Mouse (Mus musculus): ENCODE measurements around the gene Kif5c.
A peak's percentile ranks its signal among the peaks of the same experiment; 100 is the strongest.

The Kif5c gene

DNA sequence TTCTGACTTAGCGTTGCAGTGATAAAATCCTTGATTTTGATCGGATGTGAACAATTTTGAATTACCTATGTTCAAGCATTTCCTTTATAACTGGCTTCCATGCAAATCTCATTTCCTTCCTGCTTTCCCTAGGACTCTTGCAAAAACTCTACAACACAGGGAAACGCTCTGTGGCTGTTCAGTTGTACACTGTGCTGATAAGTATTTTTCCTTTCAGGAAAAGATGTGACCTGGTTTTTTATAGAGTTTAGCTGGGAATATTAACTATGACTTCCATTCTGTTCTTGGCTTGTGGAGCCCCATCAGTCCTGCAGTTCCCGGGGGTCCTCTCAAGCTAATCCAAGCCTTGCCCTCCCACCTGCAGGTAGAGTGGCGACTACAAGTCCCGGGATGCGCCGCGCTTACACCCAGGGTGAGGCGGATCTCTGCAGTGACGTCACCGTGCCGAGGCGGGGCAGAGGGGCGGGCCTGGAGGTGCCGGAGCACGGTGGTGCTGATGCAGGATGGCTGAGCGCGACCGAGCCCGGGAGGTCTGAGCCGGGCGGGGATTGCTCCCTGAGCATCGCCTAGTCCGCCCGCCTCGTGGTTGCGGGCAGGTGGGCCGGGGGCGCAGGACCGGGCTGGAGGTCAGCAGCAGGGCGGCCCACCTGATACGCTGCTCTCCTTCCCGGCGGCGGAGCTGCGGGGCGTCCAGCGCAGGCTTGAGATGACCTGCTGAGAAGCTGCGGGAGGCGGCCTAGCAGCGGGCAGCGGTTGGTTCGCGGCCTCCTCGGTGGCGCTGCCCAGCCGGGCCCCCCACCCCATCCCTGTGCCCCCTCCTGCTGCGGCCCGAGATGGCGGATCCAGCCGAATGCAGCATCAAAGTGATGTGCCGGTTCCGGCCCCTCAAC is at the start of gene Kif5c:
Kif5c (plus strand) TSS at position 470 of the 890 bp plus-strand sequence.
- peak; percentile 48 for DNase-seq (ENCODE audit: low spot score)

DNA sequence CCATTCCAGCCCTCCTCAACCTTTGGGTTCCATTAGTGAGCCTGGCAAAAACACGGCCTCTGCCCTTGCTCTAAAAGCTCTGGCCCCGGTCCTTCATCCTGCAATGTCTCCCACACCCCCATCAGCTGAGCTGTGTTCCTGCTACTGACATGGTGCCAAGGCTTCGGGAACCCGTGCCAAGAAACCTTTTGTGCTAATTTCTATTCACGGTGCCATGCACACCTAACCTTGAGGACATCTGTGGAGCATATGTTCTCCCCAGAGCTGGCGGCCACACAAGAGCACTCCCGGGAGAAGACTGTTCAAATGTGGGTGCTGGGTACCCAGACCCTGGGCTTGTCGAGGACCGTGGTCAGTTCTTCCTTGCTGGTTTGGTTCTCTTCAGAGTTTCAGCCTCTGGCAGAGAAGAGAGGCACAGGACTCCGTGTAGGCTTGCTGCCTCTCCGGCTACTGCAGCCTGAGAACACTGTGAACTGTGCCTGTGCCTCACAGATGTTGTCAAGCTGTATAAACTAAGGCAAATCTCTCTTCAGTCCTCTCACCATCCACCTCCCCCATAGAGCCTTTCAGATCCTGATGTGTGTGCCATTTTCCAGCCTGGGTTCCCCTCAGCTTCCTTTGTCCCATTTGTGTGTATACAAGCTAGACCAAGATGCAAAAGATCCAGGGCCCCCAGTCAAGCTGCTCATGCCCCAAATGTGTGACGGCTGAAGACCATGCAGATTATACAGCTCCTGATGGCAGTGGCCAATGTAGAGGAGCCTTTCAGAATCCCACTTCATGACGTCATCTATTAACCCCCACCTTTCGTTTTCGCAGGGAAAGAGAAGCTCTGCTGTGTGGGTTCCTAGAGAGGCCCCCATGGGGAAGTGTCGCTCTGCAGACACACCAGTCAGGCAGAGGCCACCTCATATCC is 49.0 kb upstream of the Kif5c start:
- no peak for DNase-seq (ENCODE audit: low spot score)

DNA sequence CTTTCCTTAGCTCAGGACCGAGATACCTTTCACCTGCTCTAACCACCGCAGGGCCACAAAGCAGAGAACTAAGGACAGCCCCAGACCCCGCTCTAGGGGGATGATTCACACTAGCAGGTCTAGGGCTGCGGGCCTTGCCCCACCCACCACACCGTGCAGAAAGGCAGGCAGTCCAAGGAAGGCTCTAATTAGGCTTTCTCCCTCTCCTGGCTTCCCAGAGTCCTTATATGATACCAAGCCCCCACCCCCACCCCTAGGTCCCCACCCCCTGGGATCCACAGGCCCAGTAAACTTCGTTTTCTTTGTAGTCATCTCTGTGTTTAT is 48.4 kb upstream of the Kif5c start:
- no peak for DNase-seq (ENCODE audit: low spot score)

DNA sequence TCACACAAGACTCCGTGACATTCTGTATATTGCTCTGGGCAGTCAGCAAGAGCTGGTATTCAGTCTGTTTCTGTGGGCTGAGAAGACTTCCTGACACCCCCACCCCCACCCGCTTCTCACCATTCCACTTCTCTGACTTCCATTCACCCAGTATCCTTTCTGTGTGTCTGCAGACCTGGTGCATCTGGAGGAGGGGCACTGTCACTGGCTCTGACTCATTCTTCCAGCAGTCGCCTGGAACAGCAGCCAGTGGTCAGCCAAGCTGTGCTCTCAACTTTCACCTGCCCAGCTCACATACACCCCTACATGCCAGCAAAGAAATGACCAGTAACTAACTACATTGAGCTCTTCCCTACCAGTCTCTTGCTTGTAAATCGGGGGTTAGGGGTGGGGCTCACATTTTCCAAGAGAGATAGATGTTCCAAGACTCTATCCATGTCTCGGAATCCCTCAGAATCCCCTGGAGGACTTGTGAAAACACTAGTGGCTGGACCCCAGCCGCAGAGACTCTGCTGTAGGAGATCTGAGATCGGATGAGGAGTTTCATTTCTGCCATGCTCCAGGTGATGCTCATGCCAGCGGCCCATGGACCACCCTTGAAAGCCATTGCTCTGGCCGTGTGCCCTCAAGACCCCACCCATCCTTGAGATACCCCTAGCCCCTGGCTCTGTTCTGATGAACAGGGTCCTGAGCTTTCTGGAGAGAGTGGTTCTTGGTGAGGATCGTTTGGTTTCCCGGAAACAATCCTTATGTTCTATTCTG is 47.8 kb upstream of the Kif5c start:
- DNase-seq (ENCODE audit: low spot score) = no peak

DNA sequence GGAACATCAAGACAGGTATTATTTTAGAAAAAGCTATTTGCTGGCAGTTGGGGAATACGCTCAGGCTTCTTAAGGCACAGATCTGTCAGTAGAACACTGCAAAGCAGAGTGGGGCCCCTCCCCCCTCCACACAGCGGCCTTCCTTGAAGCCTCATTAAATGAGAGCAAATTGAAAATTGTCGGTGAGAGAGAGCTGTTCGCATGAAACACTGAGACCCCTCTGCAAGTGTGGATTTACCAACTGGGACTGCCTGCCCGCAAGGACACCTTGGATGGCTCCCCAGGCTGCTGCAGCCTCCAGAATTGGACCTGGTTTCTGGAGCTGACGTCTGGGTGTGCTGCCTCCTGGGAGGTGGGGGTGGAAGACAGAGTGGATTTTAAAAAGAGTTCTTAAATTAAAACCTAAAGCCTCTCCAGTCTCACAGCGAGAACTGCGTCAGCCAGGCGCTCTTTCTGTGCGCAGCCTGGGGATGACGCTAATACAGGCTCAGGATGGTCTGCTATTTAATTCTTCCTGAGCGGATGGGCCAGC is 46.9 kb upstream of the Kif5c start:
- DNase-seq (ENCODE audit: low spot score) = no peak

DNA sequence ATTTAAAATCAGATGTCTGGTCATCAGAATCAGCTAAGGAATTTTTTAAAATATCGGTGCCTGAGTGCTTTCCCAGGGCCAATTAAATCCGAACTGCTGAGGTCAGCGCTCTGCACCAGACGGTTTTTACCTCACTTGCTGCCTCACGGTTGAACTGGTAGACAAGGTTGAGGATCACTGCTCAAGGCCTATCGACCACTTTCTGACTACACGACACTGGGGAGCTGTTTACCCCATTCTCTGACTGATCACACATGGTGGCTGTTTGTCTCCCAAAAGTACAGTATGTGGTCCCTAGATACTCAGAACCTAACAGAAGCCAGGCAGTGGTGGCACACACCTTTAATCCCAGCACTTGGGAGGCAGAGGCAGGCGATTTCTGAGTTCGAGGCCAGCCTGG is 46.4 kb upstream of the Kif5c start:
- no peak for DNase-seq (ENCODE audit: low spot score)

DNA sequence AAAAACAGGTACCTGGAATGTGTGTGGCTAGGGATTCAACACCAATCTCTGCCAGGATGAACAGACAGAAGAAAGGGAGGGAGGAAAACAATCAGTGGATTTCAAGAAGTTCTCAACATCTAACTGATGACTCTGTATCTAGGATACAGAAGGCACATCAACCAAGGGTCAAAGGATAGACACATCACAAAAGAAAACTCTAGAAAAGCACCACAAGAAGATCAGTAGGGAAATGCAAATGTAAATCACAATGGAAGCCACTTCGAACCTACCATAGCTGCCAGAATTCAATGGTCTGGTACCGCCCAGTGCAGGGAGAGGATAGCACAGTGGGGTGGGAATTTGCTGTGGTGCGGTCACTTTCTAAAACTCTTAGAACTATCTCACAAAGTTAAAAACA is 45.8 kb upstream of the Kif5c start:
- DNase-seq (ENCODE audit: low spot score) = no peak

DNA sequence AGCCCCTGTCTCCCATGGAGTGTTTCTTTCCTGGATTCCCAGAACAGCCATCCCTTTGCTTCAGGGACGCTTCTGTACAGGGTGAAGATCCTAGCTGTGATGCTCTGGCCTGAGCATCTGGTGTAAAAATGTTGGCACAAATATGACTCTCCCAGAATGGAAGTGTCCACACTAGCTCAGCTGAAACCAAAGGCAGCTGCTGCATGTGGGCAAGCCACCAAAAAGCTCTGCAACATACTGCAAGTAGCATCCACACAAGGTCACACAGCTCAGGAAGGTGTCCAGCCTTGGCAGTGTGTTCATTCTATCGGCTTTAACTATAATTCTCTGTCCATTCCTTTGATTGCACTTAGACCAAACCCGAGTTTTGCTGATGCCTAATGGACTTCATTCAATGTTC is 38.5 kb upstream of the Kif5c start:
- DNase-seq (ENCODE audit: low spot score) = no peak

DNA sequence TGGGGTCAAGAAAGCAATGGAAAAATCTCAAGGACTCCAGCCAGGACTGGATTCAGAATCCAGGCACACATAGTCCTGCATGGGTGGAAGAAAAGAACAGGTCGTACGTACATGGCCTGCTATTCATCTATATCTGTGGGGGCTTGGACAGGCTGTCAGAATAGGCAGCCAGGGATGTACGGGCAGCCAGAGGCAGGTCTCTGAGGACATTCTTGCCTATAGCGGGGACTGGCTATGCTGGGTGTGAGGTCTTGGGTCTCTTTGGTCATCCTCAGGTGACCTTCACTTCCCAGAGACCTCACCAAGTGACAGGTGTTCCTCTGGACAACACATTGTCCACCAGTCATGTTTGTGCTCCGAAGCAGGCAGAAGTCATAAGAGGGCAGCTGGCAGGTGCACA is 36.6 kb upstream of the Kif5c start:
- no peak for DNase-seq (ENCODE audit: low spot score)

DNA sequence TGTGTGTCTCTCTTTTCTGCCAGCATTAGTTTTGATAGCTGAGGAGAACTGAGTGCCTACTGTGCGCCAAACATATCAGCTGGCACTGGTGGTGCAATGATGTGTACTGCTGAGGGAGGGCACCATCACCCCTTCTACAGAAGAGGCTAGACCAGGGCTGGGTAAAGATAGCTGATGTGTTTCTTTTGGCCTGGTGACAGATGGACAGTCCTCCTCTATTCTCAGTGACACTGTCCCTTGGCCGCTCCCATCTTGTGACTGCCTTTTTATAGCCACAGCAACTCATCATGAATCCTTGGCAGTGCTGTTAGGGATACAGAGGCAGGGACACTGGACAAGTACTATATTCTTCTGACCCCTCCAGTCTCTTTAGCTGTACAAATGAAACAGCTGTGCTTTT is 35.8 kb upstream of the Kif5c start:
- DNase-seq (ENCODE audit: low spot score) = no peak

DNA sequence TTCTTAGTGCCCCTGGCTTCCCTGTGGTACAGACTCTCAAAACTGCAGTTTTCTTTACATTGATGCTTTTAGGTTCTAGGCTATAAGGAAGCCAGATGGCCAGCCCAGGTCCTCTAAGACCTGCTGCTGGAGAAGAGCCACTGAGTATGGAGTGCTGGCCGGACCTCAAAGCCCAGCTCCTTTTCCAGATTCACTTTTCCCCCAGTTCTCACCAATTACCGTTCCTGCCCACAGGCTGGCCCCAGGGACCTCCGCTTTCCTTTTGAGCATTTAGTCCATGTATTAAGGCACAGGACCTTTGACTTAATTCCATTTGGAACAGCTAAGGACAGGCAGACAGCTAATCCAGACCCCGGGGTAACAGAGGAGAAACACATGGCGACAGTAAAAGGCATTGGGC is 28.6 kb upstream of the Kif5c start:
- DNase-seq (ENCODE audit: low spot score) = no peak

DNA sequence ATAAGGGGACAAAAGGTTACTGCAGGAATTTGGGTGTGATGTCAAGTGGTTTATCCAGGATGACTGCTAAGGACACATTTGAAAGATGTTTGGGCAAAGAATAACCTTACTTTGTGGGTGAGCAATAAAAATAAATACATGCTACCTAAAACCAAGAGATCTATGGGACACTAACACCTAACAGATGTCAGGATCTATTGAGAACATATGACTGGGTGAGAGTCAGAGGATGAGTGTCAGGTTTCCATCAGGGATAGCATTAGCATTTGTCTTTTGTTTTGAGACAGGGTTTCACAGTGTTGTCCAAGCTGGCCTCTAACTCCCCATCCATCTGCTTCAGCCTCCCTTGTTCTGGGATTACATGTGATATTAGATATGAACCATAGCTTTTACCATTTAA is 26.2 kb upstream of the Kif5c start:
- no peak for DNase-seq (ENCODE audit: low spot score)

DNA sequence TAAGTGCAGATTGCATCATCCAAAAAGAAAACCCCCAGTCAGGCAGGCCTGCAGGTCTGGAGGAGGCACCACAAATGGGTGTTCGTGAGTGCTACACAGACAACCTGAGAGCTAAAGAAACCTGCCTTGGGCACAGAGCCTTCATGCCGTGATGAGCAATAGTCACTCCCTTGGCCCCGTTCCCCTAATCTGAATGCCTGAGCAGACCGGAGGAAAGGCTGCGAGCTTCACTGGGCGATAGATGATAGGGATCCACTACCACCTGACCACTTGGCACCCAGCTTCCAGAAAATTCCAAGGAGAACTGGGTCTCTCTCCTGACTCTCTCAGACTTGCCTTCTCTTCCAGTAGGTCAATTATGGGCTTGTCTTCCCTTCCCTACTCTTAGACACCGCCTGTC is 24.2 kb upstream of the Kif5c start:
- no peak for DNase-seq (ENCODE audit: low spot score)

DNA sequence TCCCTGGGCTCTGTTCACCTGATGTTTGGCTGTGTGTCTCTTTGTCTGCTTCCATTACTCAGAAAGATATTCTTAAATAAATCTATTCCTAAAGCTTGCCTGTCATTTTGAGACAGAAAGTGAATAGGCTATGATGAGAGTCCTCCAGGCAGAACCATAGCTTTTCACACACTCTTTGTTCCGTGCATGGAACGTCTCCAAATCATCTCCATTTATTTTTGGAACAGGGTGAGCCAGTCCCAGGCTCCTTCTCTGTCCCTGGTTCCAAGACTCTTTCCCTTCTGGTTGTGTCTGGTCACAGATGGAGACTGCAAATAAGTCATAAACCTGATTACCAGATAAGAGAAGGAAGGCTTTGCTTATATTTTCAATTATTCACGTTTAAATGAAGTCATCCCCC is 22.8 kb upstream of the Kif5c start:
- no peak for DNase-seq (ENCODE audit: low spot score)

DNA sequence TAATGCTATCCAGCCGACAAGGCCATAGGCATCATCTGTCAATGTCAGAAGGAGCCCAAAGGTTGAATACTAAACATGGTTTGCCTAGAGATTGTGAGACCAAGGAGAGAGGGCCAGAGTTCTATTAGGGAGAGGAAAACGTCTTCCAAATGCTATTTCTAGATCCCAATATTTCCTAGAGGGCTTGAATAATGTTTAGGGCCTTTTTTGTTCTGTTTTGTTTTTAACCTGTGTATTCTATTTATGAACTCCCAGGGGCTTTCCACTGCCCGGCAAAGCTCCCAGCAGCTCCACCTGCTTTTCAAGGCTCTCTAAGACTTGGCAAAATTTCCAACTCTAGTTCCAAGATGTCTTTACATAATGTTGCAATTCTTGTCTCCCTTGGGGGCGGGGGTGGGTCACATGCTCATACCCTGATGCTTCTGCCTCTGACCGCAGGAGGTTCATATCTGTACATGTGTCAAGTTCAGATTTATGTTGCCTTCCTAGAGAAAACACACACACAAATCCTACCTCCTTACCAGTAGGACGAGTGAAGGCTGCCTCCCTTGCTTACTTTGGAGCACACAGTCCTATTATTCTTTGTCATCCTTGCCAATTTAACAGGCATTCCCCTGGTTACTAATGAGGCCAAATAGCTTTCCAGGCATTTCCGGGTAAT is 18.9 kb upstream of the Kif5c start:
- no peak for DNase-seq (ENCODE audit: low spot score)

DNA sequence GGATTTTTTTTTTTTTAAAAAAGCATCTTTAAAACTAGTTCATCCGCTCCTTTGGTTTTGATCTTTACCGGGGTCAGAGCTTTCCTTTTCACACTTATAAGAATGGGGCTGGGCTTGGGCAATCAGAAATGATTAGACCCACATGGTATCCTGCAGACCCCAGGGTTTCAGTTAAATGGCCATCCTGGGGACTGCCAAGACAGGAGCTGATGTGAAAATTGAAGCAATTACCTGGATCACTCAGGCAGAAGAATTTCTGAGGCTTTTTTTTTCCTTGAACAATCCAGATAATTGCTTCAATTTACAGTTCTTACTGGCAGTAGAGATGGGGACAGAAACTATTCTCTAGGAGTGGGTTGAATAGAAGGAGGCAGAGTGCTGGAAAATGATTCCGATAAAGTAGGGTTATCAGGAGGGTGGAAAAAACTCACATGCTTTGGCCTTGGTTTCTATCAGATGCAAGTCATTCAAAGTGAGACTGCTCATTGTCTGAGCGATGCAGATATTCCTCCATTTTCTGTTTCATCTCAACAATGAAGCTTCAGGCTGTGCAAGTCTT is 16.2 kb upstream of the Kif5c start:
- DNase-seq (ENCODE audit: low spot score) = no peak

DNA sequence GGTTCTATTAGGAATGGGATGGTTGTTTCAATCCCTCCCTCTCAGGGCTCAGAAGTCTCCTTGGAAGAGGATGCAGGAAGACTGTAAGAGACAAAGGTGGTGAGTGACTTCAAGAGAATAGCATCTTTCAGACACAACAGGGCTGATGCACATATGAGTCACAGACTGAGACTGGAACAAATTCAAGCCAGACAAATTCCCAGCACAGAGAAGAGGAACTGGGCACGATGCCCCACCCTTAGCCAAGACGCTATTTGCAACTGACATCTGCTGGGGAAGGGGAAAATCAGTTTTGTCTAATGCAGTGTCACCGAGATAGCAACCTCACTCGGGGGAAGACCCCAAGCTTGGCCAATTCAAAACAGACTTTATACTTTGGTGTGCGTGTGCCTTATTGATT is 9.5 kb upstream of the Kif5c start:
- no peak for DNase-seq (ENCODE audit: low spot score)

DNA sequence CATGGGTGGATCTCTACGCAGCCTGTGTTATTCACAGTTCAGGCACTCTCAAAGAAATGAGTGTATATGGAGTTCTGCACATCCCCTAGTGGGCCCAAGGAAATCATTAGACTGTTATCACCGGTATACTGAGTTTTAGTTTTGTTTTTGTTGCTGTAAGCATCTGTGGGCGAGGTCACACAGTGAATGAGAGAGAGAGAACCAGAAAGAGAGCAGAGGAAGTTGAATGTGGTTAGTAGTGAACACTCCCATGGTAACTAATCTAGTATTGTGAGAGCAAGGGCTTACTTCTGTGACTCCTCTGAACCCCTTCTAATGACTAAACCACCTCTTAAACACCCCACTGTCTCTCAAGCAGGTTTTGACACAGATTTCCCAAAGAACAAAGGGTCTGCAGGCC is 2.3 kb upstream of the Kif5c start:
- DNase-seq (ENCODE audit: low spot score) = no peak

DNA sequence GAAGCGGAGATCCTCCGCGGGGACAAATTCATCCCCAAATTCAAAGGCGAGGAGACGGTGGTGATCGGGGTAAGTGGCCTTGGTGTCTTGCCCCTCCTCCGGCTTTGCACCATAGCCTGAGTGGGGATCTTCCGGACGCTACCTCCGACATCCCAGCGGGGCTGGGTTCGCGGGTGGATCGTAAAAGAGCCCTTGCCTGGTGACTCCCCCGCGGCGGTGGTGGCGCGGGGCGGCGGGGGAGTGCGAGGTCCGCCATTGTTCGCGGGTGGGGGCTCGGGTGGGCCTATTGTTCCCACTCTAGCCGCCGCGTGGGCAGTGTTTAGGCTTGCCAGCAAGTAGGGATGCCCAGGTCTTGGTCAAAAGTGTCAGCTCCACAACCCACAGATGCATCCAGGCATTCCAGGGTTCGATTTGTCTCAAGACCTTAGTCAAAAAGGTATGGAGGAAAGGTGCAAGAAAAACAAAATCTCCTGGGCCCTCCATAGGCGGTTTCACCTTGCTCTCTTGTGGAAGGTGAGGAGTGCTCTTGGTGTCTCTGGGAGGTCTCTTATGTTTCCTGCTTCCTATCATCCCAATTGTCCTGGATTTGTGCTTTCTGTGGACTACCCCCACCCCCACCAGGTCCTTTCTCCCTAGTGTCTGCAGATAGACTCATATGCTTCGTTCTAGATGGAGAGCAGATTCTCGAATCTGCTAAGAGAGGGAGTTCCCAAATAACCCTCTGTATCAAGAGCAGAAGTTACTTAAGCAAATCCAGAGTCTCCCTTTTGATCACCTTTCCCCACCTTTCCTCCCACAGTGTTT is 823 bp downstream of the Kif5c start:
- DNase-seq (ENCODE audit: low spot score) = no peak

DNA sequence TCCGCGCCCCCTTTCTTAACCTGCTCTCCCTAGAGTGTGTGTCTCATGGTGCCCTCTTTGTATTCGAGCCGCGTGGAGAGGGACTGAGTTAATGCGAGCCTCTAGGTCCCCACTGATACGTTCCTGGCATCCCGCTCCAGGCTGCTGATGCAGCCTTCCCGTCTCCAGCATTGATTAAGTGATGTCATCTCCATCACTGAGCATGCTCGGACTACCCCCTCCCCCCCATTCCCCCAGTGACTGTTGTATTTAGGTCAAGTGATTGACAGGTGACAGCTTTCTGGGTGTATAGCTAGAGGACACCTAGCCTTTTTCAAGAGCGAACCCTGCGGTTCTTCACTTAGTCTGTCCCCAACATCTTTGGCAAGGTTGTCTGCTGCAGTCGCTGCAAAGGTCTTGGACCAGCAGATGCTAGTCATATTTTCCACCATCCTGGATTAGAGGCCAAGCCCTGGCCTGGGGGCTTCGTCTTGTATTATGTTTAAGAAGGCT is 1.6 kb downstream of the Kif5c start:
- no peak for DNase-seq (ENCODE audit: low spot score)

All from urinary bladder, postnatal 10 days (tissue).